Mouse (Mus musculus): ENCODE measurements around the gene Smim1.

- TF ChIP-seq CTCF (IDR thresholded peaks at IDR 0.05; ENCODE audit: low read depth) (no peak), EP300 (IDR thresholded peaks at IDR 0.05; ENCODE audit: low read depth) (no peak)
Observed at GRCm38 (mm10) chr4:153992715-153993114, 33.3 kb downstream of the Smim1 start.
